ENCODE assay signal across 8 mouse cellular contexts in the genomic region with DNA sequence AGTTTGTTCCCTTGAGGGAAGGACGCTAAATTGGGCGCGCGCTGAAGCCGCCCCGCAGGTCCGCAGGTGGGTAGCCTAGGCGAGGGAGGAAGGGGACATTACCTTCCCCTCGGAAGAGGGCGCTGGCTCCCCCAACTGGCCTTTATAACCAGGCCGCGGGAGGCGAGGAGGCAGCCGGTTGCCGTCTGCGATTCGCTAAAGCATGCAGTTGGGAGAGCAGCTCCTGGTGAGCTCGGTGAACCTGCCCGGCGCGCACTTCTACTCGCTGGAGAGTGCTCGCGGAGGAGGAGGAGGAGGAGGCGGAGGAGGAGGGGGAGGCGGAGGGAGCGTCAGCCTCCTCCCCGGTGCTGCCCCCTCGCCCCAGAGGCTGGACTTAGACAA. TPM values are rescaled to one million over a fixed set of nuclear protein-coding genes. Genes with fewer than 3 reads are reported as not detected.
DNase-seq lines count a peak whose midpoint lies in the region; ATAC-seq and TF ChIP-seq lines count a peak whose summit lies in the region.

No protein-coding gene starts in this region.

- H3K9ac ChIP-seq in forebrain, embryonic 15.5 days (replicated peaks), result peak overlapping the region; percentile 41
- H3K9ac ChIP-seq in midbrain, embryonic 16.5 days (ENCODE audit: low read depth, low read length), result 0 out of 2 replicates have a peak overlapping the region, but pooled peaks have one; percentile 38

- no peaks in the 10 kb centered on the region for H3K9me3 ChIP-seq in forebrain, embryonic 15.5 days
- H3K9me3 ChIP-seq in midbrain, embryonic 16.5 days (replicated peaks; ENCODE audit: control insufficient read depth, low read length, poor library complexity, severe bottlenecking), result no peaks in the 10 kb centered on the region

- WGBS in forebrain, embryonic 15.5 days, result under 1% methylated on average over 25 of the region's 29 CpGs
- under 1% methylated on average over 25 of the region's 29 CpGs for WGBS in midbrain, embryonic 16.5 days

- H3K4me1 ChIP-seq in brown adipose tissue, adult 24 weeks (ENCODE audit: control insufficient read depth, insufficient read depth, insufficient read length, low read length), result peaks cover 6% of the 10 kb centered on the region
- peaks cover 37% of the 10 kb centered on the region for H3K4me1 ChIP-seq in forebrain, embryonic 15.5 days
- peaks cover 15% of the 10 kb centered on the region for H3K4me1 ChIP-seq in midbrain, embryonic 16.5 days (ENCODE audit: control insufficient read depth, insufficient read depth, low read length)

- ATAC-seq in forebrain, embryonic 15.5 days (replicated peaks), result peak; percentile 18
- 0 out of 2 replicates have a peak, but pooled peaks have one; percentile 17 for ATAC-seq in midbrain, embryonic 16.5 days

- H3K27me3 ChIP-seq in forebrain, embryonic 15.5 days, result peaks cover 59% of the 10 kb centered on the region
- peaks cover 58% of the 10 kb centered on the region for H3K27me3 ChIP-seq in midbrain, embryonic 16.5 days (ENCODE audit: control insufficient read depth, insufficient read depth, low read depth, low read length)

- peak overlapping the region; percentile 51 for H3K4me2 ChIP-seq in forebrain, embryonic 15.5 days (replicated peaks)
- H3K4me2 ChIP-seq in midbrain, embryonic 16.5 days (ENCODE audit: low read length), result peak overlapping the region; percentile 52

- H3K36me3 ChIP-seq in forebrain, embryonic 15.5 days, result no peaks in the 10 kb centered on the region
- H3K36me3 ChIP-seq in midbrain, embryonic 16.5 days (ENCODE audit: control insufficient read depth, insufficient read depth, low read length), result no peaks in the 10 kb centered on the region

- DNase-seq in layer of hippocampus, adult 2 months (ENCODE audit: low spot score in 2 of 2), result no peak
- no peak for DNase-seq in layer of hippocampus, adult 9-10 months (ENCODE audit: low spot score)
- DNase-seq in kidney, postnatal 36 days, result peak; percentile 42 to 59
- DNase-seq in urinary bladder, postnatal 10 days (ENCODE audit: low spot score), result no peak
- no peak for DNase-seq in gastrocnemius, adult 18-20 months (ENCODE audit: low spot score)

- TF ChIP-seq CTCF in layer of hippocampus, adult 2 months (conservative IDR thresholded peaks at IDR 0.05), result no peak

- no peak overlapping the region for H3K27ac ChIP-seq in layer of hippocampus, adult 2 months
- H3K27ac ChIP-seq in brown adipose tissue, adult 24 weeks (replicated peaks; ENCODE audit: low read depth, low read length), result no peak overlapping the region
- H3K27ac ChIP-seq in forebrain, embryonic 15.5 days (replicated peaks), result peak overlapping the region; percentile 65
- H3K27ac ChIP-seq in midbrain, embryonic 16.5 days (ENCODE audit: low read length), result no peak overlapping the region

- H3K4me3 ChIP-seq in layer of hippocampus, adult 2 months, result peak overlapping the region; percentile 44
- H3K4me3 ChIP-seq in brown adipose tissue, adult 24 weeks (ENCODE audit: insufficient read depth, low read depth, low read length), result peak overlapping the region; percentile 51
- peak overlapping the region; percentile 43 for H3K4me3 ChIP-seq in forebrain, embryonic 15.5 days
- H3K4me3 ChIP-seq in midbrain, embryonic 16.5 days (ENCODE audit: low read depth, low read length), result peak overlapping the region; percentile 35

RNA-seq across cellular contexts. Expression of a gene that starts 0.4 kb away (rescaled TPM):
- total RNA-seq in layer of hippocampus, adult 2 months (2021), result under 1 TPM; 0.56 to 0.76 TPM
- not detected in 2 replicates for polyA plus RNA-seq in brown adipose tissue, adult 24 weeks (2012; ENCODE audit: insufficient read depth, insufficient read length, missing spikeins)
- 28.3 and 33.9 TPM in 2 replicates for polyA plus RNA-seq in forebrain, embryonic 15.5 days (2015; fragmentation: Nextera tagmentation; extraction: Ambion mirVana)
- polyA plus RNA-seq in midbrain, embryonic 16.5 days (2015; fragmentation: Nextera tagmentation; extraction: Ambion mirVana), result 1.4 and 2.0 TPM in 2 replicates
- total RNA-seq in gastrocnemius, adult 18-20 months (2021), result not detected

RNA-seq across cellular contexts. Expression of a gene that starts 27.6 kb away (rescaled TPM):
- 10 to 100 TPM; 84.8 to 94.6 TPM for total RNA-seq in layer of hippocampus, adult 2 months (2021)
- polyA plus RNA-seq in brown adipose tissue, adult 24 weeks (2012; ENCODE audit: insufficient read depth, insufficient read length, missing spikeins), result 43.9 and 49.9 TPM in 2 replicates
- polyA plus RNA-seq in forebrain, embryonic 15.5 days (2015; fragmentation: Nextera tagmentation; extraction: Ambion mirVana), result 53.4 and 59.3 TPM in 2 replicates
- 41.5 and 44.2 TPM in 2 replicates for polyA plus RNA-seq in midbrain, embryonic 16.5 days (2015; fragmentation: Nextera tagmentation; extraction: Ambion mirVana)
- 100 to 1,000 TPM; 385 to 446 TPM for total RNA-seq in gastrocnemius, adult 18-20 months (2021)

Comparison
In these comparisons a context has a peak if more than half of its experiments do, and no peak if none do; other contexts are left out.
1. DNase-seq: peak in kidney, postnatal 36 days (2 of 2); none in layer of hippocampus, adult 2 months (0 of 2), layer of hippocampus, adult 9-10 months (single experiment), urinary bladder, postnatal 10 days (single experiment) and gastrocnemius, adult 18-20 months (single experiment).
2. Peak in every context shown above with its lines, with median percentiles within 50 percentile points of each other: H3K4me3 ChIP-seq.